Mouse (Mus musculus) myocyte (in vitro differentiated cells): ENCODE measurements around the gene Susd6.

ENCODE experiments used
- E2F4 ChIP-seq: IDR thresholded peaks from one replicate; pipeline ENCODE4 v1.6.1; 2011; ENCODE audit warnings: mild to moderate bottlenecking, control low read depth, moderate library complexity; ENCODE audit not compliant: insufficient read depth
- POLR2A ChIP-seq: IDR thresholded peaks from one replicate; pipeline ENCODE4 v1.6.1; 2011; ENCODE audit warnings: low read depth, mild to moderate bottlenecking, control low read depth, moderate library complexity; ENCODE audit not compliant: insufficient read length
- POLR2AphosphoS2 ChIP-seq: IDR thresholded peaks from one replicate; pipeline ENCODE4 v1.6.1; 2011; ENCODE audit warnings: low read depth, control low read depth; ENCODE audit not compliant: insufficient read length
- TCF12 ChIP-seq: IDR thresholded peaks from one replicate; pipeline ENCODE4 v1.6.1; 2011; ENCODE audit warnings: mild to moderate bottlenecking, control low read depth; ENCODE audit not compliant: poor library complexity, insufficient read depth, severe bottlenecking
- TCF3 ChIP-seq: IDR thresholded peaks from one replicate; pipeline ENCODE4 v1.6.1; 2011; ENCODE audit warnings: low read depth, control low read depth; ENCODE audit not compliant: insufficient read length
- USF1 ChIP-seq: IDR thresholded peaks from one replicate; pipeline ENCODE4 v1.6.1; 2011; ENCODE audit warnings: low read depth, mild to moderate bottlenecking, control low read depth, moderate library complexity

DNA sequence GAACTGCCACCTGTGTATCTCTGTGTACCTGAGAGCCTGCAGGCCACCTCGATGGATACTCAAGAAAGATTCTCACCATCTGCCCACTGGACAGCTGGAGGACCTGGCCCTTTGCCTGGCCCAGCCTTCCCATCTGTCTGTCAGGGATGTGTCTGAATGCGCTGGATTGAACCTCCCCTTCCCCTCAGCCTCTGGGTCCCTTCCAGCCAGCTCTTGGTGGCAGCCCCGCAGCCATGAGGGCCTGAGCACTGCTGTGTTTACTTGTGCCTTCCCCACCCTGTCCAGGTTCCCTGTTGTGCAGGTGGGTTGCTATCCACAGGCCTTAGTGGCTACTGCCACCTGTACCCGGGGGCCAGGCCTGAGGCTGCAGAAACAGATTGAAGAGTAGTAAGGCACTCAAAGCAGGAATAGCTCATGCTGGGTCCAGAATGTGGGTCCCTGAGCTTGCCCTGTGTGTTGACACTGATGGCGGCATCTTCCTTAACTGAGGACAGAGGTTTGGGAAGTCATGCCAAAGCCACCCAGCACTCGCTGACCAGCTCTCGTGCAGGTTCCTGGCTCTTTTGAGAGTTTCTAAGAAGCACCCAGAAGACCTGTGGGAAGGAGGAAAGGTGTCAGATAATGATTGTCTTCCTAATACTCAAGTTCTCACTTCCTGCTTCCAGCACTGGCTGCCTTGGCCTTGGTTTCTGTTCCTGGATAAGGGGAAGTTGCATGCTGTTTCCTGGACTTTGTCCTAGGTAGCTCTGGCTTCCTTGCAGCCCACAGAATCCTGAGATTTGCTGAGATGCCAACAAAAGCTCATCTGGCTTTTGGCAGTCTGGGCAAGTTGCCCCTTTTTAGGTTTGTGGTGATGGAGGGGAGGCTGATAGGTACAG is 87.1 kb downstream of the Susd6 start:
- TF ChIP-seq POLR2A (no peak), USF1 (no peak), POLR2AphosphoS2 (no peak), TCF12 (peak; percentile 56), TCF3 (no peak), E2F4 (no peak)
